Mouse (Mus musculus): ENCODE results near the gene Creb5. TPM values are rescaled to one million over a fixed set of nuclear protein-coding genes. Genes with fewer than 3 reads are reported as not detected.

Gene Creb5
- polyA plus RNA-seq, 1 experiment from 2014 or later = 3.9 TPM

GRCm38 (mm10) chr6:53531461-53531860 is 244.4 kb downstream of the Creb5 start:
- no peak overlapping the region for H3K4me3 ChIP-seq
- H3K36me3 ChIP-seq = no peaks in the 10 kb centered on the region
- ATAC-seq (ENCODE audit: low FRiP score, low read depth) = no peak
- H3K9me3 ChIP-seq = no peaks in the 10 kb centered on the region
- WGBS = 90% methylated on average over 4 of the region's 4 CpGs
- no peaks in the 10 kb centered on the region for H3K27me3 ChIP-seq
- H3K27ac ChIP-seq (replicated peaks) = no peak overlapping the region
- no peak overlapping the region for H3K4me2 ChIP-seq
- no peak overlapping the region for H3K9ac ChIP-seq
- no peaks in the 10 kb centered on the region for H3K4me1 ChIP-seq (replicated peaks)

- Histone ChIP-seq H3K9ac (no peak overlapping the region), H3K4me3 (no peak overlapping the region), H3K27me3 (no peaks in the 10 kb centered on the region), H3K4me2 (no peak overlapping the region), H3K36me3 (no peaks in the 10 kb centered on the region), H3K9me3 (no peaks in the 10 kb centered on the region), H3K27ac (replicated peaks) (no peak overlapping the region), H3K4me1 (replicated peaks) (no peaks in the 10 kb centered on the region)
- no peak for ATAC-seq (ENCODE audit: low FRiP score, low read depth)
- 88% methylated on average over 4 of the region's 4 CpGs for WGBS
These were observed 250.5 kb downstream of the Creb5 start for GRCm38 (mm10) chr6:53537530-53537929.

- Histone ChIP-seq H3K9me3 (0 out of 2 replicates have a peak, but pooled peaks cover 3% of the 10 kb centered on the region), H3K4me2 (no peak overlapping the region), H3K4me3 (no peak overlapping the region), H3K27ac (replicated peaks) (no peak overlapping the region), H3K4me1 (replicated peaks) (peaks cover 14% of the 10 kb centered on the region), H3K27me3 (no peaks in the 10 kb centered on the region), H3K9ac (no peak overlapping the region), H3K36me3 (no peaks in the 10 kb centered on the region)
- WGBS = 87% methylated on average over 5 of the region's 5 CpGs
- ATAC-seq (ENCODE audit: low FRiP score, low read depth) = no peak
These were observed 254.7 kb downstream of the Creb5 start for GRCm38 (mm10) chr6:53541798-53542197.

GRCm38 (mm10) chr6:53545483-53545900 is 258.4 kb downstream of the Creb5 start:
- Histone ChIP-seq H3K4me3 (no peak overlapping the region), H3K36me3 (no peaks in the 10 kb centered on the region), H3K9ac (no peak overlapping the region), H3K4me2 (0 out of 2 replicates have a peak overlapping the region, but pooled peaks have one; percentile 6), H3K27me3 (no peaks in the 10 kb centered on the region), H3K4me1 (replicated peaks) (peaks cover 17% of the 10 kb centered on the region), H3K9me3 (0 out of 2 replicates have a peak, but pooled peaks cover 3% of the 10 kb centered on the region), H3K27ac (replicated peaks) (0 out of 2 replicates have a peak overlapping the region, but pooled peaks have one; percentile 20)
- WGBS = 11% methylated on average over 2 of the region's 2 CpGs
- ATAC-seq (ENCODE audit: low FRiP score, low read depth) = no peak

- 24% methylated on average over 5 of the region's 5 CpGs for WGBS
These were observed 258.9 kb downstream of the Creb5 start for GRCm38 (mm10) chr6:53545989-53546388.

GRCm38 (mm10) chr6:53548236-53548635 is 261.2 kb downstream of the Creb5 start:
- H3K9me3 ChIP-seq = 0 out of 2 replicates have a peak, but pooled peaks cover 3% of the 10 kb centered on the region
- ATAC-seq (ENCODE audit: low FRiP score, low read depth) = no peak
- H3K4me1 ChIP-seq (replicated peaks) = peaks cover 17% of the 10 kb centered on the region
- no peaks in the 10 kb centered on the region for H3K27me3 ChIP-seq
- H3K27ac ChIP-seq (replicated peaks) = no peak overlapping the region
- 68% methylated on average over 6 of the region's 6 CpGs for WGBS
- no peak overlapping the region for H3K4me3 ChIP-seq
- no peaks in the 10 kb centered on the region for H3K36me3 ChIP-seq
- H3K4me2 ChIP-seq = no peak overlapping the region
- no peak overlapping the region for H3K9ac ChIP-seq

More at GRCm38 (mm10) chr6:53545989-53546388, 258.9 kb downstream of the Creb5 start:
- Histone ChIP-seq H3K36me3 (no peaks in the 10 kb centered on the region), H3K4me3 (no peak overlapping the region), H3K9ac (no peak overlapping the region), H3K4me2 (0 out of 2 replicates have a peak overlapping the region, but pooled peaks have one; percentile 6), H3K27me3 (no peaks in the 10 kb centered on the region), H3K9me3 (0 out of 2 replicates have a peak, but pooled peaks cover 3% of the 10 kb centered on the region), H3K4me1 (replicated peaks) (peaks cover 17% of the 10 kb centered on the region), H3K27ac (replicated peaks) (no peak overlapping the region)
- ATAC-seq (ENCODE audit: low FRiP score, low read depth) = no peak

- Histone ChIP-seq H3K36me3 (no peaks in the 10 kb centered on the region), H3K4me1 (replicated peaks) (peaks cover 17% of the 10 kb centered on the region), H3K27ac (replicated peaks) (no peak overlapping the region), H3K4me2 (no peak overlapping the region), H3K4me3 (no peak overlapping the region), H3K9ac (no peak overlapping the region), H3K27me3 (no peaks in the 10 kb centered on the region), H3K9me3 (0 out of 2 replicates have a peak, but pooled peaks cover 3% of the 10 kb centered on the region)
- 56% methylated on average over 6 of the region's 6 CpGs for WGBS
- ATAC-seq (ENCODE audit: low FRiP score, low read depth) = no peak
These were observed 262.3 kb downstream of the Creb5 start for GRCm38 (mm10) chr6:53549409-53549808.

GRCm38 (mm10) chr6:53556050-53556449 is 269.0 kb downstream of the Creb5 start:
- H3K9ac ChIP-seq = no peak overlapping the region
- H3K4me2 ChIP-seq = no peak overlapping the region
- 30% methylated on average over 6 of the region's 6 CpGs for WGBS
- no peaks in the 10 kb centered on the region for H3K9me3 ChIP-seq
- H3K4me3 ChIP-seq = no peak overlapping the region
- no peak overlapping the region for H3K27ac ChIP-seq (replicated peaks)
- H3K27me3 ChIP-seq = no peaks in the 10 kb centered on the region
- ATAC-seq (ENCODE audit: low FRiP score, low read depth) = no peak
- H3K4me1 ChIP-seq (replicated peaks) = 0 out of 2 replicates have a peak, but pooled peaks cover 7% of the 10 kb centered on the region
- H3K36me3 ChIP-seq = no peaks in the 10 kb centered on the region

GRCm38 (mm10) chr6:53560928-53561327 is 273.9 kb downstream of the Creb5 start:
- Histone ChIP-seq H3K9ac (no peak overlapping the region), H3K36me3 (no peaks in the 10 kb centered on the region), H3K4me1 (replicated peaks) (0 out of 2 replicates have a peak, but pooled peaks cover 6% of the 10 kb centered on the region), H3K27ac (replicated peaks) (no peak overlapping the region), H3K4me2 (no peak overlapping the region), H3K9me3 (no peaks in the 10 kb centered on the region), H3K27me3 (no peaks in the 10 kb centered on the region), H3K4me3 (no peak overlapping the region)
- 55% methylated on average over 5 of the region's 5 CpGs for WGBS
- no peak for ATAC-seq (ENCODE audit: low FRiP score, low read depth)

GRCm38 (mm10) chr6:53562586-53562985 is 275.5 kb downstream of the Creb5 start:
- WGBS = 64% methylated on average over 7 of the region's 7 CpGs
- H3K27me3 ChIP-seq = no peaks in the 10 kb centered on the region
- H3K9me3 ChIP-seq = no peaks in the 10 kb centered on the region
- H3K36me3 ChIP-seq = no peaks in the 10 kb centered on the region
- no peak for ATAC-seq (ENCODE audit: low FRiP score, low read depth)
- H3K9ac ChIP-seq = no peak overlapping the region
- H3K4me1 ChIP-seq (replicated peaks) = no peaks in the 10 kb centered on the region
- H3K4me2 ChIP-seq = no peak overlapping the region
- no peak overlapping the region for H3K4me3 ChIP-seq
- H3K27ac ChIP-seq (replicated peaks) = no peak overlapping the region

GRCm38 (mm10) chr6:53563546-53564185 is 276.6 kb downstream of the Creb5 start:
- Histone ChIP-seq H3K27ac (replicated peaks) (no peak overlapping the region), H3K36me3 (no peaks in the 10 kb centered on the region), H3K4me1 (replicated peaks) (no peaks in the 10 kb centered on the region), H3K4me3 (no peak overlapping the region), H3K9ac (no peak overlapping the region), H3K27me3 (no peaks in the 10 kb centered on the region), H3K9me3 (no peaks in the 10 kb centered on the region), H3K4me2 (no peak overlapping the region)
- WGBS = 74% methylated on average over 16 of the region's 16 CpGs
- no peak for ATAC-seq (ENCODE audit: low FRiP score, low read depth)

- no peak overlapping the region for H3K4me2 ChIP-seq
- ATAC-seq (ENCODE audit: low FRiP score, low read depth) = no peak
- H3K9me3 ChIP-seq = no peaks in the 10 kb centered on the region
- H3K27ac ChIP-seq (replicated peaks) = no peak overlapping the region
- no peak overlapping the region for H3K4me3 ChIP-seq
- H3K27me3 ChIP-seq = no peaks in the 10 kb centered on the region
- peaks cover 26% of the 10 kb centered on the region for H3K4me1 ChIP-seq (replicated peaks)
- 38% methylated on average over 3 of the region's 3 CpGs for WGBS
- H3K9ac ChIP-seq = no peak overlapping the region
- H3K36me3 ChIP-seq = no peaks in the 10 kb centered on the region
These were observed 282.4 kb downstream of the Creb5 start for GRCm38 (mm10) chr6:53569436-53569835.

Data from hindbrain, embryonic 15.5 days (tissue).